Mouse (Mus musculus) spleen, adult 2 months (tissue): ENCODE results near the gene Ldb1.

Experiments used
- CTCF ChIP-seq: fragments of 200-500 bp; IDR thresholded peaks from 2 replicates; pipeline ENCODE4 v1.5.1; 2011; ENCODE audit warnings: mild to moderate bottlenecking, inconsistent platforms; ENCODE audit not compliant: insufficient read depth, insufficient read length, insufficient replicate concordance; ENCODE audit errors: extremely low read depth
- POLR2A ChIP-seq: fragments of 200-500 bp; IDR thresholded peaks from 2 replicates; pipeline ENCODE4 v1.6.1; 2011; ENCODE audit warnings: low read depth, low read length, inconsistent platforms

- no peak for TF ChIP-seq CTCF
- no peak for TF ChIP-seq POLR2A
Measured at GRCm38 (mm10) chr19:46087871-46088270, 42.9 kb upstream of the Ldb1 start.
